Mouse (Mus musculus) hindlimb bud, embryonic 11.5 days (tissue): Measurements from ENCODE around the gene Tfb1m.

ENCODE experiments used
- DNase-seq: peaks from one replicate; pipeline ENCODE4 v3.0.0-alpha.2; 2012; ENCODE audit warnings: low read depth, low spot score; ENCODE audit errors: extremely low spot score

Tfb1m gene

GRCm38 (mm10) chr17:3472018-3472417 is 85.6 kb downstream of the Tfb1m start:
- DNase-seq: no peak
